Mouse (Mus musculus): Measurements from ENCODE around the gene Gch1.
"Not testable (repeated sequence)": the region's sequence is repeated elsewhere in the genome, so short reads cannot be mapped to it uniquely, and the experiment has no call there.

Gene Gch1

DNA sequence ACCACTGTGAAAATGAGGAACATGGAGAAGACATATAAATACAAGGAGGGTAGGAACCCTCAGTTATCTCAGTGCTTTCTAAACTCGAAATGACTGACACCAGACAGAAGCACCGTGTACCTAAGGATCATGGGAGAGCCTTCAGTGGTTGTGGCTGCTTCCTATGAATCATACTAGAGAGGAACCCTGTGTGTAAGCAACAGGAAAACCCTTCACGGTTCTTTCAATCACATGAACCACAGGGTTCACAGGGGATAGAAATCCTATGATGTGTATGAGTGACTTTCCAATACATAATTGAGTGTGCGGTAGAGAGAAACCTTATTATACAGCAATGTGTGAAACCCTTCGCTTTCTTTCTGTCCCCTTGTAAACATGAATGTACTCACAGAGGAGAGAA lies 24.1 kb downstream of the Gch1 start:
- DNase-seq (ENCODE audit: low spot score) = no peak

DNA sequence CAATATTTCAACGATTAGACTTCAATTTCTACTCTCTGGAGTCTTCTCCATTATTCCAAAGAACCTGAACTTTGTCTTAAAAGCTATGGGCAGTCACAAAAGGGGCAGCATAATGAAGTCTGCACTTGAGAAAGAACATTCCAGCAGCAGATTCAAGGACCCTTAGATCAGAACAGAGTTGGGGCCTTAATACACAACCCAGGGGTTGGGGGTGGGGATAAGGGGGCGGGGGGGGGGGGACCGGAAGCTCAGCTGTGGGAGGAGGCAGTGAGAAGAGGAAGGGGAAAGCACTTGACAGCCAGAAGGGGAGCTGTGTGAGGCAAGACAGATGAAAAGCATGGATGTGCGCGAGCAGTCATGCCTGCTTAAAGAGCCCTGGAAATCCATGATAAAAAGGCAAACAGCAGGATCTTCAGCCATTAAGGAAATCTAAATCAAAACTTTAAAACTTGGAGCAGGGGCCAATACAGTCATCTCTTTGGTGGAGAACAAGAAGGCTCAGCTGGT lies 27.2 kb downstream of the Gch1 start:
- DNase-seq (ENCODE audit: low spot score) = no peak

DNA sequence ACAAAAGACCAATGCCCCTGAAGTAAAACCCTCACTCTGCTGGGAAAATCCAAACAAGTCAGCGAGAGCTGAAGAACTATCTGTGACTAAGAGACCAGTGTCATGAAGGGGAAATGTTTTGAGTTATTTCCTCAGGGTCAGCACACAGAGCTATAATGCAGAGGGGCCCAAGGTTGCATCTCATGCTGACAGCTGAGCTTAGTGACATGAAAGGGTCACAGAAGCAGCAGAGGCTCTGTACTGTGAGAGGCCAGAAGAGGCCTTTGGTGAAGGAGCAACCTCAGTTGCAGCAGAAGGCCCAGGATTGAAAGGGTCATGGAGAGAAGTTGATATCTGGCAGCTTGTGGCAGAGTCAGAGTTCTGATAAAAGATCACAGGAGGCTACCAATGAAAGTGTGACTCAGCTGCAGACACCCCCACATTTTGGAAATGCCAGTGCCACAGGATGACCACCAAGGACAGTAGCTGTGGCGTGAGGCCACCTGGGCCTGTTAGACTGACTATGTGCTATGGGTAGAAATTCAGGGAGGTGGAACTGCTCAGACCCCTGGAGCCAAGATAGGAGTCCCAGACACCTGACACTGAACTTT lies 29.1 kb downstream of the Gch1 start:
- DNase-seq (ENCODE audit: low spot score) = no peak

DNA sequence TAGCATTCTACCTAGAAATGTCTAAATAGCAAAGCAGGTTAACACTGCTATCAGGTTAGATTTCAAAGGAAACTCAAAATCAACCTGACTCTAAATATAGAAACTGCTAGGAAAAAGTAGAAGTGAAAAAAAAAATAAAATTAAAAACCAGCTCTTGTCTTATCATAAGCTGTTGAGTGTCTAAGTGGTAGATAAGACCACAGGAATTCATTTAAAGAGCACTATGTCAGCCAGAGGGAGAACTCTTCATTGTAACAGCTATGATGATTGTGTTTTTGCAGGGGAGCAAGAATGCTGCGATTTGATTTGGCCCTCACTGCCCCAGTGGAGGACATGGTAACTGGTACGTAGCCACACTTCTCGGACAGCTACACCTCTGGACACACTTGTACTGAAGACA lies 34.9 kb downstream of the Gch1 start:
- DNase-seq (ENCODE audit: low spot score) = no peak

DNA sequence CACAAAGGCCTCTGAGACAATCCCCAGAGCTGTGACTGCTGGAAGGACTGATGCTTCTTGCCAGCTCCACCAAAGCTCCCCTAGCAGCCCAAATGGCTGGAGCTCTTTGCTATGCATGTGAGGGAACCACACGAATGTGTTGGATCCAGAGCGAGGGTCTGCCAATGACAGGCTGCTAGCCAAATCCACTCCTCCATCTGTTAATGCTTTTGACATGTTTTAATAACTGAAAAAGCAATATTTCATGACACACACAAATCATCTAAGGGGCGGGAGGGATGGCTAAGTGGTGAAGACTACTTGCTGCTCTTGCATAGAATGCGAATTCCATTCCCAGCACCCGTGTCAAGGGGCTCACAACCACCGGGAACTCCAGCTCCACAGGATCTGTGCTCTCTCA lies 37.9 kb downstream of the Gch1 start:
- DNase-seq (ENCODE audit: low spot score) = no peak

DNA sequence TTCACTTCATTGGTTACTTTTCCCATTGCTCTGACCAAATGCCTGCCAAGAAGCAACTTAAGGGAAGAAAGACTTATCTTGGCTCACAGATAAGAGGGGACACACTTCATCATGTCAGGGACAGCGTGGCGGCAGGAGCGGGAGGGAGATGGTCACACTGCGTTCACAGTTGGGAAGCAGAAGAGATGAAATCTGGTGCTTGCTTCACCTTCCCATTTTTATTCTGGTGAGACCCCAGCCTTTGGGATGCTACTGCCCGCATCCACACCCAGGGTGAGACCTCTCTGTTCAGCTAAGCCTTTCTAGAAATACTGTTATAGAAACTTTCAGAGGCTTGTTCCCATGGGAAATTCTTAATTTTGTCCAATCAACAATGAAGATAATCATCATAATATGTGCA lies 44.9 kb downstream of the Gch1 start:
- no peak for DNase-seq (ENCODE audit: low spot score)

DNA sequence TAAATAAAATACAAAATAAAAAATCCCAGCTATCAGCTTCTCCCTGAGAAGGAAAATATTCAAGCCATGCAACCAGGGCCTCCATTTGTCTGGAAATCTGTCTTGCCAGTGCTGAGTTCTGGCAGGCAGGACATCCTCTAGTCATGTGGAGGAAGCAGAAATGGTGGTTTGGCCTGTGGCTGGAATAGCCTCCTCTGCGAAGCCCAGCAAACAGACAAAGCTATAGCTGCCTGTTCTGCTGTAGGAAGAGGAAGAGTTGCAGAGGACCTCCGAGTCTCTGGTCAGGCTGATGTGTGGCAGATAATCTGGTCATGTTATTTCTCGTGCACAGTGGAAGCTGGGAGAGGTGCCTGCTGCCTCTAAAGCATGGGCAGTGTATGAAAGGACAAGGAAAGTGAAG lies 50.4 kb downstream of the Gch1 start:
- DNase-seq (ENCODE audit: low spot score) = no peak

DNA sequence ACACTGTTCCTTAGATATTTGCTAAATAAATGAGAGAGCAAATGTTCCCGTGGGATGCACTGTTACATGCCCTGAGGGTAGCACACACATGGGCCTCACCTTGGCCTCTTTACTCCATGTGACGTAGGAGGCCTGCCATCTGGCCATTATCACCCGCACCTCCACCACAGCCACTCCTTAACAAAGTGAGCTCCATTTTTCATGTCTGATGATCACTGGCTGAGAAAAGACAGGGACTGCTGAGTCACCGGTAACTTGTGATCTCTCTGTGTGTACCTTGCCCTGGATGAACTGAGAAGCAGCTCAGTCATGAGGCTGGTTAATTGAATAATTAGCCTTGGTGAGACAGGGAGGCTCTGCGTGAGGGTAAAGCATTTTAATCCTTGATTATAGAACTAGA lies 52.6 kb downstream of the Gch1 start:
- no peak for DNase-seq (ENCODE audit: low spot score)

DNA sequence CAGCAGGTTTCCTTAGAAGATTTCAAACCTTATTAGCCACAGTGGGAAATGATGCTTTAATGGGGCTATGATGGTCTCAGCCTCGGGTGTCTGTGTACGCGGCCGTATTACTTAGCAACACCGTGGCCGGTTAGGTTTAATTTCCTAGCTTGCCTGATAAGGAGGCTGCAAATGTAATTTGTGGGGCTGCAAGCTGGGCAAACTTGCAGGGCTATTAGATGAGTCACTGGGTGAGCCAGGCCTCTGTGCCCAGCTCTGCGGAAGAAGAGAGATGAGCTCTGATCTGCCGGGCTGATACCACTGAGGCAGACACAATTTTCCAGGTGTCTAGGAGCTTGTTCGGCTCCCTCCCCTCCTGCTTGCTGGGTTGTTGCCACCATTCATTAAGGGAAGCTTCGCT lies 55.3 kb downstream of the Gch1 start:
- DNase-seq (ENCODE audit: low spot score) = no peak

DNA sequence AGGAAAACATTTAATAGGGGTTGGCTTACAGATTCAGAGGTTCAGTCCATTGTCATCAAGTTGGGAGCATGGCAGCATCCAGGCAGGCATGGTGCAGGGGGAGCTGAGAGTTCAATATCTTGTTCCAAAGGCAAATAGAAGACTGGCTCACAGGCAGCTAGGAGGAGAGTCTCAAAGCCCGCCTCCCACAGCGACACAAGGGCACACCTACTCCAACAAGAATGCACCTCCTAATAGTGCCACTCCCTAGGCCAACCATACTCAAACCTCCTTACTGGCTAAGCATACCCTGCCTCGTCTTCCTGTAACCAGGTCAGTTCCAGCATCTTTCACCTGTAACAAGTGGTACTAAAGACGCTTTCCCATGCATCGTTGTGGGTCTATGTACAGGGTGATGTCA lies 61.2 kb downstream of the Gch1 start:
- DNase-seq (ENCODE audit: low spot score) = no peak

DNA sequence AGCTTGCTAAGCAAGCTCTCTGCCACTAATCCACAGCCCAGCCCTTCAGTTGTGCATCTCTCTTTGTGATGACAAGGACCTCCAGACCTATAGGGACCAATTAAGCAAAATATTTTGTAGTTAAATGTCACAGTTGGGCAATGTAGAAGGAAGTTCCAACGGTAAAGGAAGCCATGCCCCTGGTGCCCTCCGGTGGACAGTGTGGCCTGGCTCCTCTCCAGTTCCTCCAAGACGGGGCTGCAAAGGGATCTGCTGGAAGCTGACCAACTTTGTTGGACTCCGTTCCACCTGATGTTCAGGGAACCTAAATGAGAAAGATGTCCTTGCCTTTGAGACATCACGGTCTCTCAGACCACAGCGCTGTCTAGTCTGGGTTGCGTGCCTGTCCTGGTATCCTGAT lies 71.7 kb downstream of the Gch1 start:
- no peak for DNase-seq (ENCODE audit: low spot score)

DNA sequence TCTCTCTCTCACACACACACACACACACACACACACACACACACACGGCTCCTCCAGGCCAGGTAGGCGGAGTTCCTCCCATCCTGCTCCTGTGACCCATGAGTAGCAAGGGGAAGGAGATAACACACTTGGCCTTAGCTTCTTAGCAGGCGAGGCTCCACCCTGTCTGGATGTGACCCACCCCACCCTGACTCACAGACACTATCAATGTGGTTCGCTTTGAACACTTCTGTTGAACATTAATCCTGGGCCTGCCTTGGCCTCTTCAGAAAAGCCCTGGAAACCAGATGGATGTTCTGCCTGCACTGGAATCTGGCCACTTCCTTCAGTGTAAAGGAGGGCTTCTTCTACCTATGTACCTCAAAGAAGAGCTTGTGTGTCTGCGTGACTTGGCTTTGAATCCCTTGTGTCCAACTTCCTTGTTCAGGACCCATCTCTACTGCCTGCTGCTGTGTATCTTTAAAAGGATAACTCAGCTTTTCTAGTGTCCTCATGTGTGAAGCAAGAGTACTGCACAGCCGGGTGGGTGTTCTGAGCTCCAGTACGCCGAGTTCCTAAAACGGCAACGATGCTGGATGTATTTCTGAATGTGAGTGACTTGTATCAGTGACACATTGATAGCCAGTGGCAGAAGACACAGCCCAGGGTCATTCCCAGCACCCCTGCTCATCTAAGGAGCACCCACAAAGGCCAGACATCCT lies 73.0 kb downstream of the Gch1 start:
- no peak for DNase-seq (ENCODE audit: low spot score)

DNA sequence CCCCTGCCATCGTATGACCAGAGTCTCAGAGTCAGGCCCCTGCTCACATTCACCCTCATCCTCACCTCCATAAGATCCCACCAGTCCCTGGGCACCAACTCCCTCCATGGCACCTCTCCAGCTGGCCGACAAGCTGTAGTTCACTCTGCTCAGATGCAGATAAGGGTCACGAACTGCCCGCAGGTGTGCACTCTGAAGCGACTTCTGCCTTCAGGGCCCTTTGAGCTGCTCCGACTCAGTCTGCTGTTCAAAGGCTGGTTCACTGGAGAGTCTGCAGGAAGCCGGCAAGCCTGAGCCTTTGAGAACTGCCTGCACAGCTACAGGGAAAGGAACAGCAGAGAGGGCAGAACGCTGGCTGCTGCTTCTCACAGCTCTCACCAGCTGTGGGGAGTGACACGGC lies 74.1 kb downstream of the Gch1 start:
- DNase-seq (ENCODE audit: low spot score) = no peak

DNA sequence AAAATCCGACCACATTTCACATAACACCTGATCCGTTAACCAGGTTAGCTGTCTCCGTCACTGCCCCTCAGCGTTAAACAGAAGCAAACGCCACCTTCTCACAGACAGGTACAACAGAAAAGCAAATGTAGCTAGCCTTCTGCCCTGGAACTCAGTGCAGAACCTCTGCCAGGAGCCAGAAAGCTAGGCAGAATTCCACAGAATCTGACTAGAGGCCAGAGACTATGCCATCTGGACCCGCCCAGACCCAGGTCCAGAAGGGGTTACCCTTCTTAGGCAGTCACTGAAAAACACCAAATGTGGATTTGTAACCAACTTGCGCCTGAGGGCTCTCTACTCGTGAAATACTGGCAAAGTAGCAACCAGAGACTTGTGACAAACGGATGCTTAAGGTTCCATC lies 77.9 kb downstream of the Gch1 start:
- no peak for DNase-seq (ENCODE audit: low spot score)

DNA sequence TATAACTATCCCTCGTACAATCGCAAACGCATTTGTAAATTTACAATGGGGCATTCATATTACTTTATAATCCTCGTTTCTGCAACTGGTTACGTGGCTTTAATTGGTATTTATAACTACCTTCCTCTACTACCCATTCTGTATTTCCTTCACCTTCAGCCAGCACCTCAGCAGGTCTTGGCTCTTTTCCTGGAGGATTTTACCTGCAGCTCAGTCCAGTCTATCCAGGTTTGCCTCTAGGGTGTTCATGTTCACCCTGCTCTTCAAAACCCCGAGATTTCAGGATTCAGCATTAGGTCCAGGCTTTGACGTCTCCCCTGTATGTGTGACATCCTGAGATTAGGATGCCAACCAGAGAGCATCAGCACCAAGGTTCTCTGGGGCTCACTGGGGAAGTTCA lies 78.8 kb downstream of the Gch1 start:
- DNase-seq (ENCODE audit: low spot score) = not testable (repeated sequence)

DNA sequence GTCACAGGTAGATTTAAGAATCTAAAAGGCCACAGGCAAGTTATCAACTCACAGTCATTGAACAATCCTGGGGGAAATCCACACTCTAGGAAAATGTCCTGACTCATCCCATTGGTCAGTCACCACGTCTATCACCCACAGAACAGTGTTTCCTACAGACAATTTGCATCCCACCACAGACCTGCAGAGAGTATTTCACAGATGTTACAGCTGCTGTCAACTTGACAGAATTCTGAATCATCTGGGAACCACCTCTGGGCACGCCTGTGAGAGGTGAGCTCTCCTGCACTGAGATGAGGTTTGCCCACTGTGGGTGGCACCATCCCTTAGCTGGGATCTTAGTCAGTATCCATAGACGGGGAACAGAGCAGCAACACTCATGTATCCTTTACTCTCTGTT lies 81.8 kb downstream of the Gch1 start:
- DNase-seq (ENCODE audit: low spot score) = no peak

DNA sequence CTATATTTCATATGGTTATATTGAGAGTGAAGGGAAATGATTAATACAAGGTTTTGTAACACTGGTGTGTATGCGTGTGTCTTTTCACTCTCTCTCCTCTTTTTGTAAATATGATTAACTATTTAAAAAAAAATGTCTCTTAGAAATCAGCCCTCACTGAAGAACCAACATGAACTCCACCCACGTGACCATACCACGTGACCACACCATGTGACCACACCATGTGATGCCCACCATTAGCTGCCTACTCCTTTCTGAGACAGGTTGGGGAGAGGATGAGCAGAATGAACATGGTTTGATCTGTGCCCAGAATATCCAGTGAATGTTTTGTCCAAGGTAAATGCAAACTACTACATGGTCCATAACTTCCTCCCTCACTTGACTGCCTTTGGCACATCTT lies 83.5 kb downstream of the Gch1 start:
- DNase-seq (ENCODE audit: low spot score) = no peak

DNA sequence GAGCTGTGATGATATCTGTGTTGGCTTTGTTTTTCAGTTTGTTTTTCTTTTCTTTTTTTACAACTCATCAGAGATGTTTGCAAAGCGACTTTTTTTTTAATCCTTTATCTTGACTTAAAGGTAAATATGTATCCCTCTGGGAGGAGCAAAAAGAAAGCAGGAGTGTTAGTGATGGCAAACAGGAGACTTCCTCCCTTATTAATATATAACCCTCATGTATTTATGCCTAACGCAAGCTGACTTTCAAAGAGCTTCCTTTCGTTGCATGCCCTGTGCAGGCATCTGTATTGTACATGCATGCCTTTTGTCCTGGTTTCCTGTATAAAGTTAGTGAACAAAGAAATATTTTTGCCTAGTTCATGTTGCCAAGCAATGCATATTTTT lies 84.0 kb downstream of the Gch1 start:
- DNase-seq (ENCODE audit: low spot score) = no peak

DNA sequence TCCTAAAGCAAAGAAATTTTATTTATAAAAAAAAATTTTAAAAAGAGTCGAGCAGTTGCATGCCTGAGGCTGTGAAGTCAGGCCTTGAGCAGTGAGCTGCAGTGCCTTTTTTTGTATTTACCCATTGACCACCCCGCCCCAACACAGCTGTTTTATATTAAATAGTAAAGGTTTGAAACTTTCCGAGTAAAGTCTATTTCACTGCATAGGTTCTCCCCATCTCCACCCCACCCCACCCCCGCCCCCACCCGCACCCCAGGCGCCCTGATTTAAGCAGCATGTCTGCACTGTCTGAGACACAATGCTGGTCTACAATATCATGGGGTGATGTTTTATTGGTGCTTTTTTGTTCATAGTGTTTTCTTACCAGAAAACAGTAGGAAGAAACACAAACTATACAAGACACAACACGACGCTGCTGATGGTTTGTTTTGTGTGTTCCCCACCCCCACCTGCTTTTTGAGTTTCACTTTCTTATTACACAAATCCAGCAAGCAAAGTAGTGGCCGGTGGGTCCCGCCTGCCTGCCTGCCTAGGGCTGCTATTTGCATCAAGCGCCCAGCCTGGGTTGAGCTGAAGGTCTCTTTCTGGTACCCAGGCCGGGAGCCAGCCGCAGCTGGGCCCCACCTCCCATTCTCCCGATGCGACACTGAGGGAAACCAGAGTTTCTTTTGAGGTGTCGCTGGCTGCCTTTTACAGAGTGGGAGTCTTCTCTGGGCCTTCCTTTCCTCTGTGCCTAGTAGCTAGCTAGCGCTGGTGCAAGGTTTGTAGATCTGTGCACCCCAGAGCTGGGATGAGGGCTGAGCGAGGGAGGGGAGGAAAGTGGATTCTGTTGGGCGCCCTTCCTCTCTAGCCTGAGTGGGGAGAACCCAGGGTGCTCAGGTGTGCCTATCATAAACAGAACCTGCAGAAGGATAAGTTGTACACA lies 84.7 kb downstream of the Gch1 start:
- no peak for DNase-seq (ENCODE audit: low spot score)

Data from lung, postnatal 25 days (tissue).